Mouse (Mus musculus) intestine, postnatal 0 days (tissue): ENCODE results near the gene Scrt2. TPM values are rescaled to one million over a fixed set of nuclear protein-coding genes. Genes with fewer than 3 reads are reported as not detected.

Experiments
- ATAC-seq: fragments of 200-750 bp; cut with Nextera tagmentation; 2 replicates; pipeline ENCODE4 v1.8.0; 2017; ENCODE audit warnings: mild to moderate bottlenecking, moderate TSS enrichment, moderate library complexity
- H3K27ac ChIP-seq: fragments of 300-500 bp; sonication (generic); 2 replicates; pipeline ENCODE4 v1.5.1; 2014; ENCODE audit warnings: mild to moderate bottlenecking, low read depth, low read length, moderate library complexity
- H3K27me3 ChIP-seq: fragments of 300-500 bp; sonication (generic); replicated peaks from 2 replicates; pipeline ENCODE4 v1.6.1; 2014; ENCODE audit warnings: low read length, mixed read lengths; ENCODE audit not compliant: control insufficient read depth, insufficient read depth
- H3K36me3 ChIP-seq: fragments of 300-500 bp; sonication (generic); 2 replicates; pipeline ENCODE4 v1.6.1; 2014; ENCODE audit warnings: mild to moderate bottlenecking, moderate library complexity; ENCODE audit not compliant: control insufficient read depth, insufficient read depth
- H3K4me1 ChIP-seq: fragments of 300-500 bp; sonication (generic); replicated peaks from 2 replicates; pipeline ENCODE4 v1.6.1; 2014; ENCODE audit warnings: antibody characterized with exemption, low read length, mixed read lengths; ENCODE audit not compliant: control insufficient read depth, insufficient read depth
- H3K4me2 ChIP-seq: fragments of 300-500 bp; sonication (generic); replicated peaks from 2 replicates; pipeline ENCODE4 v1.6.1; 2014; ENCODE audit warnings: low read depth, mild to moderate bottlenecking, moderate library complexity
- H3K4me3 ChIP-seq: fragments of 300-500 bp; sonication (generic); 2 replicates; pipeline ENCODE4 v1.5.1; 2014; ENCODE audit warnings: low read depth, low read length
- H3K9ac ChIP-seq: fragments of 300-500 bp; sonication (generic); 2 replicates; pipeline ENCODE4 v1.6.1; 2014; ENCODE audit warnings: mild to moderate bottlenecking, low read depth, low read length
- H3K9me3 ChIP-seq: fragments of 300-500 bp; sonication (generic); 2 replicates; pipeline ENCODE4 v1.6.1; 2016; ENCODE audit warnings: mixed run types; ENCODE audit not compliant: control insufficient read depth
- CTCF ChIP-seq: sonication (generic); IDR thresholded peaks from 2 replicates; pipeline ENCODE4 v1.5.1; 2016; ENCODE audit warnings: low read depth, mild to moderate bottlenecking, control low read depth, antibody characterized with exemption, moderate library complexity
- WGBS: fragments of 180-500 bp; shearing (Covaris S2); extraction: QIAGEN DNeasy Blood & Tissue Kit; methylation state at CpG from one replicate; pipeline ENCODE4 v1.1.7; 2014; 5-methylcytosine and 5-hydroxymethylcytosine counted together
- polyA plus RNA-seq: library from polyadenylated mRNA; unstranded; fragments of >200 nt; fragmentation: Nextera tagmentation; extraction: Ambion mirVana; gene quantifications from 2 replicates; pipeline ENCODE4 v1.2.1, GENCODE M21; 2015

The Scrt2 gene
- polyA plus RNA-seq = not detected in 2 replicates

DNA sequence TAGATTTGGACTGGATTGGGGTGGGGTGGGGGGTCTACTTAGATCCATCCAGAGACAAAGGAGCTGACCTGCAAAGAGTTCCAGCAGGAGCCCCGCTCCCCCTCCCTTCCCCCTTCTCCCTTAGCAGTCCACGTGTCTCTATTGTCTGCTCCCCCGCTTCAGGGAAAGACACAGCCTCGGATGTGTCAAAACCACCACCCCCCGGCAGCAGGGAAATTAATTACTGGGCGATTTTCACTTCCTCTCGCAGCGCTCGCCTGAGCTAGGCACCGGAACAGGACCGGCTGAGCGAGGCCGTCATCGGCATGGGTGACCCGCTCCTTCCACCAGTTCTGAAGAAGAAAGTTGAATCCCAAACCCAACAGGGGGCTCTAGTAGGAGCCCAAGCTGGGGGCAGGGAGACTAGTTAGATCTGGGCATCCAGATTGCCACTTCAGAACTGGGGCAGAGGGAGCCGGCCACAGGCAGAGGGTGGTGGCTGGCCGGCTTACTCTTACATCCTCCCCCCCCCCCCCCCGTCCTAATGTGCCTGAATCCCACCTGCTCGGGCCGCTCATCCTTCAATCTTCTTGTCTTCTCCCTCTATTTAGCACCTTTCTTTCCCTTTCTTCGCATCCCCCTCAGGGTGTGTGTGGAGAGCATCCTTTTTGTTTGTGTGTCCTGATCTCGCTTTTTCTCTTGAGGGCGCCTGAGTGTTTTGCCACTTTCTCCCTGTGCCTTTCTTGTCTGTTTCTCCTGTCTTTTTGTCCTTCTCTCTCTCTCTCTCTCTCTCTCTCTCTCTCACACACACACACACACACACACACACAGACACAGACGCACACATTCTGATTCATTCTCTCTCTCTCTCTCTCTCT is at the start of gene Scrt2:
TSS of gene Scrt2 (plus strand) at position 845 of the 857 bp plus-strand sequence.
- Histone ChIP-seq H3K4me3 (peak within 1 kb of the TSS; percentile 28), H3K9ac (no peak within 1 kb of the TSS)
- whole genome bisulfite sequencing = 2% methylated on average over 23 of the region's 24 CpGs

DNA sequence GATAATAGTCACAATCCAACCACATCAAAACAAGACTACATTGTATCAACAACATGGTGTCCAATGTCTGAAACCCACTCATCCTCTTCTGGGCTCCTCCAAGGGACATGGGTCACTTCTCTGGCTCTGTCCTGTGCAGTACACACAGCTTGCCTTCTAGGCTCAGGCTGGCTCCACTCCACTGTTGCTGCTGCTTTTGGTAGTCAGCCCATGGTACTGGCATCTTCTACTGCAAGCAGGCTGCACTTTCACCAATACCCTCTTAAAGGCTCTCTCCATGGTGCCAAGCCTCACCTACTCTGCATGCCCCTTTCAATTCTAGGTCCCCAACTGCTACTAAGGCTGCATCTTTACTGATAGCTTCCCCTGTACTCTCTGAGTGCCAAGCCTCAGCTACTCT is 41.2 kb upstream of the Scrt2 start:
- TF ChIP-seq CTCF = no peak
- no peak overlapping the region for H3K4me3 ChIP-seq
- ATAC-seq = no peak
- 0 out of 2 replicates have a peak, but pooled peaks cover 8% of the 10 kb centered on the region for H3K9me3 ChIP-seq
- H3K4me2 ChIP-seq = no peak overlapping the region
- no peak overlapping the region for H3K27ac ChIP-seq
- no peaks in the 10 kb centered on the region for H3K36me3 ChIP-seq
- peaks cover 6% of the 10 kb centered on the region; the same call in 1 of the 2 replicates for H3K27me3 ChIP-seq
- H3K9ac ChIP-seq = no peak overlapping the region
- H3K4me1 ChIP-seq = no peaks in the 10 kb centered on the region

More for the DNA sequence above, at the start of gene Scrt2:
- Histone ChIP-seq H3K27ac (no peak within 1 kb of the TSS), H3K36me3 (no peaks in the 10 kb centered on the region), H3K4me1 (no peaks in the 10 kb centered on the region), H3K4me2 (peak within 1 kb of the TSS; percentile 62), H3K9me3 (no peaks in the 10 kb centered on the region), H3K27me3 (peaks cover 52% of the 10 kb centered on the region)
- no peak for TF ChIP-seq CTCF
- no peak for ATAC-seq

DNA sequence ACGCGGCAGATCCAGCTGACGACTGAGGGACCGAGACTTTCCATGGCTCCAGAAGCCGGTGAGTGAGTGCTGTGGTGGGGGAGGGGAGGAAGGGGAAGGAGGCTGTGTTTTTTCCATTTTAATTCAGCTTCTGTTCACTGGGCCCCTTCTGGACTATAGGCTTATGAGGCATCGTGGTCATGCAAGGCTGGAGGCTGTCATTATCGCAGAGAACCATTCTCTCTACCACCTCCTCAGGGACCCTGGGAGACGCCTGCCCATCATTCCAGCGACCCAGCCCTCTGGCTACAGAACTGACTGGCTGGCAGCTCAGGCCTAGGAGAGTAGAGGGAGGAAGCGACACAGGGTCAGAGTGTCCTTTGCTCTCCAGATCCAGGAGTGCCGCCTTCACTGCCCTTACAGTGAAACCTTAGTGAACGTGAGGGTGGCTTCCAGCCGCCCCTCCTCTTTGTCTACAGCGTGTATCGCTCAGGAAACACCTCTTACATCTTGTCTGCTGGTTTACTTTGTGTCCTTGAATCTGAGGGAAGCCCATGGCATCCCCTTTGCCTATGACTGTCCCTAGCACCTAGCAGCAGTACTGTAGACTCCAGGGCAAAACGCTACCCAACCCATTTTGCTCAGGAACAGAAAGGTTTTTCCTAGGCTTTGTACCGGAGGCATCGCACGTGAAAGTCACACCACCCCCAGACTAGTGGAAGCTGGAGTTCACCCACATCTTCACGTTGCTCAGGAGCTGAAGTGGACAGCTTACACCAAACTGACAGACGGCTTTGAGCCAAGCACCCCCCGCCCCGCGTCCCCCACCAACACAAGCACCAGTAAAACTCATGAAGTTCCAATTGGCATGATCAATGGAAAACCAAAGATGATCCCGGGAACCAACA is 34.0 kb upstream of the Scrt2 start:
- H3K9me3 ChIP-seq = no peaks in the 10 kb centered on the region
- TF ChIP-seq CTCF = no peak
- H3K9ac ChIP-seq = no peak overlapping the region
- no peak overlapping the region for H3K4me2 ChIP-seq
- no peak overlapping the region for H3K27ac ChIP-seq
- WGBS = 5% methylated on average over 25 of the region's 25 CpGs
- no peak for ATAC-seq
- H3K36me3 ChIP-seq = no peaks in the 10 kb centered on the region
- H3K4me1 ChIP-seq = 0 out of 2 replicates have a peak, but pooled peaks cover 5% of the 10 kb centered on the region
- H3K4me3 ChIP-seq = no peak overlapping the region
- H3K27me3 ChIP-seq = peaks cover 46% of the 10 kb centered on the region

DNA sequence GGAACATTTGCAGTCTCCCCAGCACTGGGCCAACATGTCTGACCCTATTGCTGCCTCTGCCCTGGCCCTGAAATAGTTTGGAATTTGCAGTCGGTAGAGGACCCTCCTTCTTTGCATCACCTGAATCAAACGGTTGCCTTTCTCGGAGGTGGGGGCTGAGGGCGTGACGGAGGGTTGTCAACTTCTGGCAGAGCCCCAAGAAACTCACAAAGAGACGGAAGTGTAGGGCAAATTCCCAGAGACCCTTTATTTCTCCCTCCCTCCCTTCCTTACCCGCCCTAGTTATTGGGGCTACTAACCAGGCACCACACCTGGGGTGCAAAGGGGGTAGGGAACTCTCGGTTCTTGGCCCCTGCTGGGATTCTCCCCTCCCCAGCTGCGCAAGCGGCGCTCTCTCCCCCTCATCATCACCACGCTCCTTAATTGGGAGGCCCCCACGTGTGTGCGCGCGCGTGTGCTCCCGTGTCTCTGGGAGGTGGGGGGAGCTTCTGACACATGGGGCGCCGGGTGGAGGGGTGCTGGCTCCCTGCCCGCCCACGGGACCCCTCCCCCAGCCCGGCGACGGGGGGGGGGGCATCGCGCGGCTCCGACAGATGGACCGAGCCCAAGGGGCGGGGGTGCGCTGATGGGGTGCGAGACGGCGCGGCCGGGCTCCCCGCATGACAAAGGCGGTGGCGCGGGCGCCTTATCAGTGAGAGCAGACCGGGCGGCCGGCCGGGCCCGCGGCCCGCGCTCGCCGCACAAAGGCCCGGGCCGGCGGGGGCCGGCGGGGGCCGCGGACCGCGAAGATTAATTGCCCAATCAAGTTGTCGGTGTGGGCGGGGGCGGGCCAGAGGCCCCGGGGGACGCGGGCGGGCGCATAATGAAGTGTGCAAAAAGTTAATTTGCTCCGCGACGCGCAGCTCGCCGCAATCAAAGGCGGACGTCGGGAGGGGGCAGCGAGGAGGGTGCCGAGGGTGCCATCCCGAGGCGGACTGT is 33.0 kb upstream of the Scrt2 start:
- no peak for TF ChIP-seq CTCF

DNA sequence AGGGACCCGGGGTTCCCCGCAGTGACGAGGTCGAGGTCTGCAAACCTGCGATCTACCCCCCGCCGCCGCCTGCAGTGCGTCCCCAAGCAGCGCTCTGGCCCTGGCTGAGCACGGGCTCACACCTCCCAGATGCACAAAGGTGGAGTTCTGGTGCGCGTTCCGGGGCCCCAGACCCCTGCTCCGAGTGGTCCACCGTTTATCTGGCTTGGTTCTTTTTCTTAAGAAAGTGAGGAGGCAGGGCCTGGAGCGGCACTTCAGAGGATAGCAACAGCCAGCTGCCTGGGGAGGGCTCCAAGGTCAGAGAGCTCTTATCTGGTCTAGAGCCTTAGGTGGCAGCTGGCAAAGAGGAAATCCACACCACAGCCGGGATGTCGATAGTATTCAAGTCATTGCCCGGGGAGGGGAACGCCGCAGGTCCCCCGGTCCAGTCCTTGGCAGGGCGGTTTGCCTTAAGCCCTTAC is 32.3 kb upstream of the Scrt2 start:
- Histone ChIP-seq H3K9ac (0 out of 2 replicates have a peak overlapping the region, but pooled peaks have one; percentile 22), H3K4me2 (peak overlapping the region; percentile 84), H3K27ac (no peak overlapping the region), H3K4me1 (0 out of 2 replicates have a peak, but pooled peaks cover 5% of the 10 kb centered on the region), H3K27me3 (peaks cover 42% of the 10 kb centered on the region), H3K4me3 (peak overlapping the region; percentile 45), H3K9me3 (no peaks in the 10 kb centered on the region), H3K36me3 (no peaks in the 10 kb centered on the region)
- WGBS = under 1% methylated on average over 24 of the region's 24 CpGs
- peak; percentile 52 for ATAC-seq
- no peak for TF ChIP-seq CTCF

More for the DNA sequence above, 33.0 kb upstream of the Scrt2 start:
- Histone ChIP-seq H3K9me3 (no peaks in the 10 kb centered on the region), H3K4me1 (0 out of 2 replicates have a peak, but pooled peaks cover 5% of the 10 kb centered on the region), H3K27ac (no peak overlapping the region), H3K36me3 (no peaks in the 10 kb centered on the region), H3K9ac (0 out of 2 replicates have a peak overlapping the region, but pooled peaks have one; percentile 22), H3K4me3 (peak overlapping the region; percentile 45), H3K4me2 (peak overlapping the region; percentile 84), H3K27me3 (peaks cover 43% of the 10 kb centered on the region)
- WGBS = 1% methylated on average over 75 of the region's 82 CpGs
- peak; percentile 26; the same call in 1 of the 2 replicates for ATAC-seq
